Mouse (Mus musculus) neural tube, embryonic 11.5 days (tissue): ENCODE measurements around the gene Lrrc49. TPM values are rescaled to one million over a fixed set of nuclear protein-coding genes. Genes with fewer than 3 reads are reported as not detected.

Experiments
- ATAC-seq: fragments of 200-750 bp; cut with Nextera tagmentation; 2 replicates; pipeline ENCODE4 v1.8.0; 2017; ENCODE audit warnings: moderate number of reproducible peaks, mild to moderate bottlenecking, moderate TSS enrichment, moderate library complexity; ENCODE audit not compliant: insufficient read depth, low FRiP score, low TSS enrichment
- DNase-seq: peaks from one replicate; pipeline ENCODE4 v3.0.0-alpha.2; 2015; ENCODE audit warnings: low spot score
- H3K27ac ChIP-seq: fragments of 300-500 bp; sonication (generic); 2 replicates; pipeline ENCODE4 v1.5.1; 2014; ENCODE audit warnings: low read depth, mild to moderate bottlenecking, low read length
- H3K27me3 ChIP-seq: fragments of 300-500 bp; sonication (generic); 2 replicates; pipeline ENCODE4 v1.6.1; 2014; ENCODE audit warnings: mild to moderate bottlenecking, low read length, mixed read lengths; ENCODE audit not compliant: control insufficient read depth, insufficient read depth
- H3K36me3 ChIP-seq: fragments of 300-500 bp; sonication (generic); 2 replicates; pipeline ENCODE4 v1.6.1; 2014; ENCODE audit warnings: mild to moderate bottlenecking, low read length, moderate library complexity, mixed read lengths; ENCODE audit not compliant: control insufficient read depth, insufficient read depth
- H3K4me1 ChIP-seq: fragments of 300-500 bp; sonication (generic); 2 replicates; pipeline ENCODE4 v1.6.1; 2014; ENCODE audit warnings: low read length, mixed read lengths; ENCODE audit not compliant: control insufficient read depth, insufficient read depth
- H3K4me2 ChIP-seq: fragments of 300-500 bp; sonication (generic); 2 replicates; pipeline ENCODE4 v1.6.1; 2014; ENCODE audit warnings: low read depth, mild to moderate bottlenecking, moderate library complexity
- H3K4me3 ChIP-seq: fragments of 300-500 bp; sonication (generic); 2 replicates; pipeline ENCODE4 v1.5.1; 2014; ENCODE audit warnings: low read depth, low read length
- H3K9ac ChIP-seq: fragments of 300-500 bp; sonication (generic); 2 replicates; pipeline ENCODE4 v1.6.1; 2014; ENCODE audit warnings: mild to moderate bottlenecking, low read length
- H3K9me3 ChIP-seq: fragments of 300-500 bp; sonication (generic); 2 replicates; pipeline ENCODE4 v1.6.1; 2016; ENCODE audit warnings: low read length; ENCODE audit not compliant: control insufficient read depth
- WGBS: fragments of 180-500 bp; shearing (Covaris S2); extraction: QIAGEN DNeasy Blood & Tissue Kit; methylation state at CpG from one replicate; pipeline ENCODE4 v1.1.7; 2014; 5-methylcytosine and 5-hydroxymethylcytosine counted together
- polyA plus RNA-seq: library from polyadenylated mRNA; unstranded; fragments of >200 nt; fragmentation: Nextera tagmentation; extraction: Ambion mirVana; gene quantifications from 2 replicates; pipeline ENCODE4 v1.2.1, GENCODE M21; 2014

Gene Lrrc49
- polyA plus RNA-seq, 1 experiment from 2014 or later = 47.9 TPM

DNA sequence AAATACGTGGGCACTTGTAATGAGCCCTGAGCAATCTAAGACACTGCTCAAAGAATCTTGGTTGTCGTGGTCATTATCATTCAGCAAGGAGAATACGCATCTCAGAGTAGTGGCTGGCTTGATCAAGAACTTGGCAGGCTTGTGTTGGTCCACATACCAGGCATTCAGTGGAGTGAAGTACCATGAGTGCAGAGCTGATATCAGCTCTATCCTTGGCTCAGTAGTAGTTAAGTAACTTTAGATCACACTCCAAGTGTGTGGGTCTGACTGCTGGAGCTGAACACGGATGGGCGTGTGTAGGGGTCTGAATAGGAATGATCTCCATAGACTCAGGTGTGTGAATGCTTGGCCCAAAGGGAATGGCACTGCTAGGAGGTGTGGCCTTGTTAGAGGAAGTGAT, 102.8 kb downstream of the Lrrc49 start:
- WGBS = 93% methylated on average over 5 of the region's 5 CpGs
- H3K36me3 ChIP-seq = no peaks in the 10 kb centered on the region
- H3K4me2 ChIP-seq = no peak overlapping the region
- H3K9me3 ChIP-seq = no peaks in the 10 kb centered on the region
- DNase-seq = no peak
- H3K27me3 ChIP-seq = no peaks in the 10 kb centered on the region
- no peak for ATAC-seq
- no peak overlapping the region for H3K27ac ChIP-seq
- H3K9ac ChIP-seq = no peak overlapping the region
- H3K4me1 ChIP-seq = no peaks in the 10 kb centered on the region
- H3K4me3 ChIP-seq = no peak overlapping the region

DNA sequence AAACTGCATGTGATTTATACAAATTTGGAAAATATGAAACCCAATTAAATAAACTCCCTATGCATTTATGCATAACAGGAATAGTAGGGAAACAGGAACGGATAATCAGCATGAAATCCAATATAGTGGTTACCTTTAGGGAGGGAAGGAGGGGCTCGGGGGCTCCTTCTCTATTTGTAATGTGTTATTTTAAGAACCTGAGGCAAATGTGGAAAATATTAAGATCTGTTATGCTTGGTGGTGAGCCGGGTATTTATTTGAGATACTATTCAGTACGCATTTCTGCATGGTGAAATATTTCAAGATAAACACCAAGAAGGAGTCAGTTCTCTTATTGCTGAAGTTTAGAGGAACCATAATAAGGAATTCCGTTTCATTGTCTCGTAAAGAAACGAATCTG, 105.4 kb downstream of the Lrrc49 start:
- WGBS = 86% methylated on average over 7 of the region's 7 CpGs
- DNase-seq (no peak), ATAC-seq (no peak)
- Histone ChIP-seq H3K9me3 (no peaks in the 10 kb centered on the region), H3K27ac (no peak overlapping the region), H3K36me3 (no peaks in the 10 kb centered on the region), H3K27me3 (no peaks in the 10 kb centered on the region), H3K4me3 (no peak overlapping the region), H3K9ac (no peak overlapping the region), H3K4me1 (no peaks in the 10 kb centered on the region), H3K4me2 (no peak overlapping the region)

DNA sequence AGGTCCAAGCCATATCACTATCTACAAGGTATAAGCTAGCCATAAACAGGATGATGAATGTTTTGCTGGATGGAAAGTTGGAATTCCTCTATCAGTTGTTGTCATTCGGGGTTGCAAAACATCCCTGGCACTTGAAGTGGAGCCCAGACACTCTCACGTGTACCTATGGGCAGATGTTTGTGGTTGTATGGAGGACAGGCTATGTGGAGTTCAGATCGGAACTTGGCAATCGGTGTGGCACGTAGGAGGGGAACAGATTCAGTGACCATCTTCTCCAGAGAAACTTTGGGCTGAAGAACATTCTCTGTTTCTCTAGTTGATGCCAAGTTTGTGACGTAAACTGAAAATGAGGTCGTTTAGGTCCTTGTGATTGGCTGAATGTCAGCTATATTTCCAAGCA, 114.9 kb downstream of the Lrrc49 start:
- Histone ChIP-seq H3K27ac (no peak overlapping the region), H3K4me2 (no peak overlapping the region), H3K36me3 (no peaks in the 10 kb centered on the region; the same call in 1 of the 2 replicates), H3K27me3 (no peaks in the 10 kb centered on the region), H3K4me3 (no peak overlapping the region), H3K9me3 (no peaks in the 10 kb centered on the region), H3K4me1 (no peaks in the 10 kb centered on the region), H3K9ac (no peak overlapping the region)
- DNase-seq (no peak), ATAC-seq (no peak)
- WGBS = 90% methylated on average over 7 of the region's 7 CpGs

DNA sequence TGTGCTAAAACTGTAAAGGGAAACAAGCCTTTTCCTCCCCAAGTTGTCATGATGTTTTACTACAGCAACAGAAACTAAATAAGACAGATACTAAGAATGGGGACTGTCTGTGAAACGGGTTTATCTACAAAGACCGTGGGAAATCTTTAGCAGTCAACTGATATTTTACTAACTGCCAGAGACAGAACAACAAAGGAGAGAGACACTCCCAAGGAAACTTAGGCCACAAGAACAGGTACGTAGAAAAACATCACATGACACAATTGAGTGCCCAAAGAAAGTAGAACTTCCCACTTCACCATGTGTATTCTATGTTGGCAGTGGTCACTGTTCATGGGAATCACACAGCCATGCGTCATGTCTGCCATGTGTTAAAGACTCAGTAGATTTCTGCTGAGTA, 116.2 kb downstream of the Lrrc49 start:
- DNase-seq (no peak), ATAC-seq (no peak)
- Histone ChIP-seq H3K9me3 (no peaks in the 10 kb centered on the region), H3K36me3 (no peaks in the 10 kb centered on the region; the same call in 1 of the 2 replicates), H3K4me3 (no peak overlapping the region), H3K4me2 (no peak overlapping the region), H3K9ac (no peak overlapping the region), H3K27ac (no peak overlapping the region), H3K27me3 (no peaks in the 10 kb centered on the region), H3K4me1 (no peaks in the 10 kb centered on the region)
- WGBS = 90% methylated on average over 4 of the region's 4 CpGs

DNA sequence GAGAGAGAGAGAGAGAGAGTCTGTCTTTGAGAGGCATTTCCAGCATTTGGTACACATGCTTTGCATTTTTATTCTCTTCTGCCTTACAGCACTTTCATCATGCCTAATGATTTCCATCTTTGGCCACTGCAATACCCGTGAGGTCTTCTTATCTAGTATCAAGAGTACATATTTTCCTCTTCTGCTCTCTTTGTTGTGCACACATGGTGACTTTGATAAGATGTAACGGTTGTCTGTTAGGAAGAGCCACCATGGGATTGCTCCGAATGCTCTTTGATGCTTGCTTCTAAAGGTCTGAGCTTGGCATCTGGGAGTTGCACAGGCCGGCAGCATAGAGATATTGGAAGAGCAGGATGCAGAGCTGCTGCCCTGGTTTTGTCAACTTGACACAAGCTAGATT, 116.9 kb downstream of the Lrrc49 start:
- no peaks in the 10 kb centered on the region for H3K4me1 ChIP-seq
- H3K4me2 ChIP-seq = no peak overlapping the region
- H3K27me3 ChIP-seq = no peaks in the 10 kb centered on the region
- H3K4me3 ChIP-seq = no peak overlapping the region
- no peaks in the 10 kb centered on the region; the same call in 1 of the 2 replicates for H3K36me3 ChIP-seq
- no peak for ATAC-seq
- no peak overlapping the region for H3K9ac ChIP-seq
- 84% methylated on average over 4 of the region's 4 CpGs for WGBS
- H3K27ac ChIP-seq = no peak overlapping the region
- no peak for DNase-seq
- H3K9me3 ChIP-seq = no peaks in the 10 kb centered on the region

DNA sequence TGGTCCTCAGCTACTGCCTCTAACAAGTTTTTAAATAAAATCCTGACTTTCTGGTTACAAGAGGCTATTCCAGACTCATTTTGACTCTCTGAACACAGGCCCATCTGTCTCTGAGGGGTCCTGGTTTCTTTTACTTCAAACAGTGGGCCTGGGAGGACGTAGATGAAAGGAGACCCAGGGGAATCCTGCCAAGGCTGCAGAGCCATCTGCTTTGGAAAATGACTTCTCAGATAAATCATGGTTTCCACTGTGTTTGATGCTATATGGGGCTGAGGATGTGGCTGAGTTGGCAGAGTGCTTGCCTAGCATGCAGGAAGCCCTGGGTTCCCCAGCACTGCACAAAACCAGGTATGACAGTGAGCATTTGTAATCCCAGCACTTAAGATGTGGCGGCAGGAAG, 118.6 kb downstream of the Lrrc49 start:
- no peaks in the 10 kb centered on the region for H3K4me1 ChIP-seq
- H3K36me3 ChIP-seq = no peaks in the 10 kb centered on the region; the same call in 1 of the 2 replicates
- H3K4me2 ChIP-seq = no peak overlapping the region
- no peak overlapping the region for H3K27ac ChIP-seq
- 72% methylated on average over 2 of the region's 2 CpGs for WGBS
- DNase-seq = no peak
- no peak overlapping the region for H3K4me3 ChIP-seq
- H3K27me3 ChIP-seq = no peaks in the 10 kb centered on the region
- H3K9me3 ChIP-seq = no peaks in the 10 kb centered on the region
- H3K9ac ChIP-seq = no peak overlapping the region
- ATAC-seq = no peak

DNA sequence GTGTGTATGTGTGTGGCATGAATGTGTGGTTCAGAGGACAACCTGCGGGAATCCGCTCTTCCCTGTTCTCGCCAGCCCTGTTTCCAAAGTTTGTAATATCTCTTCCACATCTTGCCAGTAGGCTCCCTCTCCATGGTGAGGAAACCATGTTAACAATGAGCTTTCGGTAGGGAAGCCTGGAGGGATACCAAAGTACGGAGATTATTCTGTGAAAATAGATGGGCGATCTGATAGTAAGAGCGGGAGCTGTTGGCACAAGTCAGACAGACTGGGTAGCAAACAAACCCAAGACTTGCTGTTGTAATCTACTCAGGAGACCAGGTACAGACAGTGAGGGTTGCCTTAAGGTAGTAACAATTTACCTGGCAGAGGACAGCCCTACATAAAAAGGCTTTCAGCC, 124.1 kb downstream of the Lrrc49 start:
- Histone ChIP-seq H3K4me2 (no peak overlapping the region), H3K9ac (no peak overlapping the region), H3K27me3 (no peaks in the 10 kb centered on the region), H3K4me3 (no peak overlapping the region), H3K27ac (no peak overlapping the region), H3K36me3 (no peaks in the 10 kb centered on the region), H3K4me1 (peaks cover 6% of the 10 kb centered on the region; the same call in 1 of the 2 replicates), H3K9me3 (no peaks in the 10 kb centered on the region)
- no peak for ATAC-seq
- DNase-seq = no peak
- 91% methylated on average over 7 of the region's 7 CpGs for WGBS

DNA sequence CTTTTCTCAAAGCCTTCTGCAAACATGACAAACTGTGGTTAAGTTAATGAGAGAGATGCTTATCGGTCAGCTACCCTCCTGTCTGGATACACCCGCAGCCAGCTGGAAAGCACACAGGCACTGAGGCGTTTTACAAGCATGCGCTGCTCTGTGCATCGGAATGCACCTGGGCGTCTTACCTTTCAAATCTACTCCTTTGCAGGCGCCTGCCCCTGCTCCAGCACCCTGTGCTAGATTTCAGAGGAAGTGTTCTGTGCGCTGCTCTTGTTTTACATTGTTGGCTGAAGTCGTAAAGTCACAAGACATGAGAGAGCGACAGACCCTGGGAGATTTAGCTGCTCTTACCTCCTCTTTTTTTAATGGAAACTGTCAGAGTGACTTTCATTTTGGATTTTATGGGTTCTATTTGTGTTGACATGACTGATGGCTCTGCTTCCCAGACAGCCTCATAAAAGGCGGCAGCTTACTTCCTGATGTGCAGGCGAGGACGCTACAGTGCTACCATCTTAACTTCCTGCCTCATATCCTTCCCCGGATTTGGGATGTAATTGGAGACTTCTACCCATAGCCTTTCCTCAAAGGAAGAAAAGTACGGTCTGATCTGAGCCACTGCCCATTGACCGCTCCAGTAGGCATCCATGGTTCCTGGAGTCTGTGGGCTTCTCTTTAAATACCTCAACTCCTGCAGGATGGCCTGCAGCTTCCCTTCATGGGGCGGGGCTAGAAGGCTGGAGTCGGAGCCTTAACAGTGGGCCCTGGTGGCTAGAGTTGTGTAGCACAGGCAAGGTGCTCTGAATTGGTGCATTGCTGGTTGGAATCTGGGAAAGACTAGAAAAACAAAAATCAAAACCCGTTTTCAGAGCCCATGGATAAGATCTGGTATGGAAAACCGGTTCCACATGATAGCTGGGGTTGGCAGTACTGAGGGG, 125.3 kb downstream of the Lrrc49 start:
- Histone ChIP-seq H3K36me3 (no peaks in the 10 kb centered on the region), H3K27me3 (no peaks in the 10 kb centered on the region), H3K4me3 (no peak overlapping the region), H3K27ac (no peak overlapping the region), H3K4me1 (peaks cover 6% of the 10 kb centered on the region; the same call in 1 of the 2 replicates), H3K4me2 (peak overlapping the region; percentile 6; the same call in 1 of the 2 replicates), H3K9ac (no peak overlapping the region), H3K9me3 (no peaks in the 10 kb centered on the region)
- WGBS = 50% methylated on average over 20 of the region's 20 CpGs
- DNase-seq (peak; percentile 54), ATAC-seq (no peak)
